Mouse (Mus musculus): ENCODE measurements around the gene Tex19.2. TPM values are rescaled to one million over a fixed set of nuclear protein-coding genes. Genes with fewer than 3 reads are reported as not detected.
A peak's percentile ranks its signal among the peaks of the same experiment; 100 is the strongest.

Tex19.2 gene
- polyA plus RNA-seq, 1 experiment: not detected

GRCm38 (mm10) chr11:121092606-121093585 lies 25.6 kb downstream of the Tex19.2 start:
- no peak for TF ChIP-seq CTCF (IDR thresholded peaks at IDR 0.05; ENCODE audit: low read depth, low read length)
- no peak for TF ChIP-seq POLR2A (IDR thresholded peaks at IDR 0.05; ENCODE audit: borderline replicate concordance, low read depth, low read length)
- H3K4me3 ChIP-seq (ENCODE audit: insufficient read depth, low read length): no peak overlapping the region

GRCm38 (mm10) chr11:121090943-121091342 lies 27.5 kb downstream of the Tex19.2 start:
- peaks cover 5% of the 10 kb centered on the region; the same call in 1 of the 2 replicates for H3K4me1 ChIP-seq (ENCODE audit: control insufficient read depth, insufficient read depth, low read length)
- TF ChIP-seq POLR2A (IDR thresholded peaks at IDR 0.05; ENCODE audit: borderline replicate concordance, low read depth, low read length) (no peak), CTCF (IDR thresholded peaks at IDR 0.05; ENCODE audit: low read depth, low read length) (no peak)
- no peak overlapping the region for H3K27ac ChIP-seq (ENCODE audit: insufficient read depth, low read depth, low read length)
- no peak overlapping the region for H3K4me3 ChIP-seq (ENCODE audit: insufficient read depth, low read length)

More at GRCm38 (mm10) chr11:121092606-121093585, 25.6 kb downstream of the Tex19.2 start:
- Histone ChIP-seq H3K4me1 (ENCODE audit: control insufficient read depth, insufficient read depth, low read length) (peaks cover 5% of the 10 kb centered on the region; the same call in 1 of the 2 replicates), H3K27ac (ENCODE audit: insufficient read depth, low read depth, low read length) (no peak overlapping the region)

- no peak overlapping the region for H3K4me3 ChIP-seq (ENCODE audit: insufficient read depth, low read length)
- no peak overlapping the region for H3K27ac ChIP-seq (ENCODE audit: insufficient read depth, low read depth, low read length)
- H3K4me1 ChIP-seq (ENCODE audit: control insufficient read depth, insufficient read depth, low read length): peaks cover 5% of the 10 kb centered on the region; the same call in 1 of the 2 replicates
- TF ChIP-seq CTCF (IDR thresholded peaks at IDR 0.05; ENCODE audit: low read depth, low read length) (no peak), POLR2A (IDR thresholded peaks at IDR 0.05; ENCODE audit: borderline replicate concordance, low read depth, low read length) (no peak)
These were observed 28.5 kb downstream of the Tex19.2 start for GRCm38 (mm10) chr11:121089756-121090546.

- no peak overlapping the region for H3K27ac ChIP-seq (ENCODE audit: insufficient read depth, low read depth, low read length)
- TF ChIP-seq CTCF (IDR thresholded peaks at IDR 0.05; ENCODE audit: low read depth, low read length): no peak
- TF ChIP-seq POLR2A (IDR thresholded peaks at IDR 0.05; ENCODE audit: borderline replicate concordance, low read depth, low read length): no peak
- peaks cover 5% of the 10 kb centered on the region; the same call in 1 of the 2 replicates for H3K4me1 ChIP-seq (ENCODE audit: control insufficient read depth, insufficient read depth, low read length)
- no peak overlapping the region for H3K4me3 ChIP-seq (ENCODE audit: insufficient read depth, low read length)
These were observed 29.5 kb downstream of the Tex19.2 start for GRCm38 (mm10) chr11:121088997-121089396.

- H3K4me3 ChIP-seq (ENCODE audit: insufficient read depth, low read length): no peak overlapping the region
- TF ChIP-seq POLR2A (IDR thresholded peaks at IDR 0.05; ENCODE audit: borderline replicate concordance, low read depth, low read length) (no peak), CTCF (IDR thresholded peaks at IDR 0.05; ENCODE audit: low read depth, low read length) (no peak)
- no peak overlapping the region for H3K27ac ChIP-seq (ENCODE audit: insufficient read depth, low read depth, low read length)
- peaks cover 19% of the 10 kb centered on the region for H3K4me1 ChIP-seq (ENCODE audit: control insufficient read depth, insufficient read depth, low read length)
These were observed 32.2 kb downstream of the Tex19.2 start for GRCm38 (mm10) chr11:121086296-121086695.

- Histone ChIP-seq H3K27ac (ENCODE audit: insufficient read depth, low read depth, low read length) (no peak overlapping the region), H3K4me1 (ENCODE audit: control insufficient read depth, insufficient read depth, low read length) (peaks cover 18% of the 10 kb centered on the region), H3K4me3 (ENCODE audit: insufficient read depth, low read length) (no peak overlapping the region)
- no peak for TF ChIP-seq CTCF (IDR thresholded peaks at IDR 0.05; ENCODE audit: low read depth, low read length)
- TF ChIP-seq POLR2A (IDR thresholded peaks at IDR 0.05; ENCODE audit: borderline replicate concordance, low read depth, low read length): no peak
These were observed 33.3 kb downstream of the Tex19.2 start for GRCm38 (mm10) chr11:121085181-121085580.

GRCm38 (mm10) chr11:121082857-121083500 lies 35.5 kb downstream of the Tex19.2 start:
- Histone ChIP-seq H3K27ac (ENCODE audit: insufficient read depth, low read depth, low read length) (peak overlapping the region; percentile 50), H3K4me3 (ENCODE audit: insufficient read depth, low read length) (peak overlapping the region; percentile 48), H3K4me1 (ENCODE audit: control insufficient read depth, insufficient read depth, low read length) (peaks cover 24% of the 10 kb centered on the region)
- TF ChIP-seq CTCF (IDR thresholded peaks at IDR 0.05; ENCODE audit: low read depth, low read length): no peak
- TF ChIP-seq POLR2A (IDR thresholded peaks at IDR 0.05; ENCODE audit: borderline replicate concordance, low read depth, low read length): no peak

GRCm38 (mm10) chr11:121082250-121082649 lies 36.2 kb downstream of the Tex19.2 start:
- Histone ChIP-seq H3K4me1 (ENCODE audit: control insufficient read depth, insufficient read depth, low read length) (peaks cover 28% of the 10 kb centered on the region), H3K4me3 (ENCODE audit: insufficient read depth, low read length) (peak overlapping the region; percentile 48), H3K27ac (ENCODE audit: insufficient read depth, low read depth, low read length) (peak overlapping the region; percentile 33)
- TF ChIP-seq CTCF (IDR thresholded peaks at IDR 0.05; ENCODE audit: low read depth, low read length) (no peak), POLR2A (IDR thresholded peaks at IDR 0.05; ENCODE audit: borderline replicate concordance, low read depth, low read length) (no peak)

GRCm38 (mm10) chr11:121081120-121081519 lies 37.4 kb downstream of the Tex19.2 start, which contains the start of gene Sectm1a:
Gene Sectm1a, minus strand, starts transcription at chr11:121081220.
- Histone ChIP-seq H3K4me1 (ENCODE audit: control insufficient read depth, insufficient read depth, low read length) (peaks cover 28% of the 10 kb centered on the region), H3K27ac (ENCODE audit: insufficient read depth, low read depth, low read length) (no peak within 1 kb of the TSS), H3K4me3 (ENCODE audit: insufficient read depth, low read length) (no peak within 1 kb of the TSS)
- no peak for TF ChIP-seq POLR2A (IDR thresholded peaks at IDR 0.05; ENCODE audit: borderline replicate concordance, low read depth, low read length)
- no peak for TF ChIP-seq CTCF (IDR thresholded peaks at IDR 0.05; ENCODE audit: low read depth, low read length)
